Mouse (Mus musculus) neural tube, embryonic 13.5 days (tissue): ENCODE measurements around the gene Mfsd4b3. TPM values are rescaled to one million over a fixed set of nuclear protein-coding genes. Genes with fewer than 3 reads are reported as not detected.
"Not testable (repeated sequence)": the region's sequence is repeated elsewhere in the genome, so short reads cannot be mapped to it uniquely, and the experiment has no call there.

Experiments
- ATAC-seq: fragments of 200-750 bp; cut with Nextera tagmentation; 2 replicates; pipeline ENCODE4 v1.8.0; 2017; ENCODE audit warnings: low read depth, mild to moderate bottlenecking, moderate TSS enrichment, moderate library complexity
- H3K27ac ChIP-seq: fragments of 300-500 bp; sonication (generic); replicated peaks from 2 replicates; pipeline ENCODE4 v1.5.1; 2015; ENCODE audit warnings: moderate library complexity, mild to moderate bottlenecking, inconsistent platforms
- H3K27me3 ChIP-seq: fragments of 300-500 bp; sonication (generic); 2 replicates; pipeline ENCODE4 v1.6.1; 2015; ENCODE audit warnings: mild to moderate bottlenecking, inconsistent platforms
- H3K36me3 ChIP-seq: fragments of 300-500 bp; sonication (generic); 2 replicates; pipeline ENCODE4 v1.6.1; 2015; ENCODE audit warnings: mild to moderate bottlenecking, inconsistent platforms
- H3K4me1 ChIP-seq: fragments of 300-500 bp; sonication (generic); replicated peaks from 2 replicates; pipeline ENCODE4 v1.6.1; 2015; ENCODE audit warnings: inconsistent platforms
- H3K4me2 ChIP-seq: fragments of 300-500 bp; sonication (generic); 2 replicates; pipeline ENCODE4 v1.6.1; 2015; ENCODE audit warnings: inconsistent platforms, mild to moderate bottlenecking, moderate library complexity
- H3K4me3 ChIP-seq: fragments of 300-500 bp; sonication (generic); 2 replicates; pipeline ENCODE4 v1.5.1; 2015; ENCODE audit warnings: mild to moderate bottlenecking, inconsistent platforms
- H3K9ac ChIP-seq: fragments of 300-500 bp; sonication (generic); 2 replicates; pipeline ENCODE4 v1.6.1; 2015; ENCODE audit warnings: moderate library complexity, mild to moderate bottlenecking, inconsistent platforms
- H3K9me3 ChIP-seq: fragments of 300-500 bp; sonication (generic); 2 replicates; pipeline ENCODE4 v1.6.1; 2016; ENCODE audit warnings: inconsistent platforms
- WGBS: fragments of 180-500 bp; shearing (Covaris S2); methylation state at CpG from one replicate; pipeline ENCODE4 v1.1.7; 2015; 5-methylcytosine and 5-hydroxymethylcytosine counted together
- polyA plus RNA-seq: library from polyadenylated mRNA; unstranded; fragments of >200 nt; fragmentation: Nextera tagmentation; extraction: Ambion mirVana; gene quantifications from 2 replicates; pipeline ENCODE4 v1.2.1, GENCODE M21; 2015

Mfsd4b3 gene
- polyA plus RNA-seq, 1 experiment from 2014 or later: 0.21 TPM

DNA sequence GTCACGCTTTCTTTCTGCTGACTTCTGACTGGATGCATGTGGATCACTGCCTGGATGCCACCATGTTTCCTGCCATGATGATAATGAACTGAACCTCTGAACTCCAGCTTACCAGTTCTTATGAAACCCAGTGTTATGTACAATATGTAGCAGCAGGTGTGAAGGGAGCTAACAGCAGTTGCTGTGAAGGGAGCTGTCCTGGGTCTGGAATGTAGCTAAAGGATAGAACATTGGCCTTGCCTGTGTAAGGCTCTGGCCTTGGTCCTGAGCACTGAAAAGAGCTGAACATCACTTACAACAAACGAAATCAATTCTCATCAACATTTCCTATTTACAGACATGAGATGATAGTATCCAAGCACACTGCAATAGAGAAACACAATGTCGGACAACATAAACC lies 7.6 kb upstream of the Mfsd4b3 start:
- no peaks in the 10 kb centered on the region for H3K9me3 ChIP-seq
- 93% methylated on average over 3 of the region's 3 CpGs for WGBS
- H3K27me3 ChIP-seq: no peaks in the 10 kb centered on the region
- H3K9ac ChIP-seq: no peak overlapping the region
- no peaks in the 10 kb centered on the region for H3K36me3 ChIP-seq
- H3K27ac ChIP-seq: no peak overlapping the region
- no peak for ATAC-seq
- H3K4me2 ChIP-seq: no peak overlapping the region
- H3K4me1 ChIP-seq: no peaks in the 10 kb centered on the region
- no peak overlapping the region for H3K4me3 ChIP-seq

- H3K27me3 ChIP-seq: peaks cover 6% of the 10 kb centered on the region; the same call in 1 of the 2 replicates
- H3K9ac ChIP-seq: no peak overlapping the region
- ATAC-seq: no peak
- WGBS: 50% methylated on average over 1 of the region's 1 CpGs
- H3K36me3 ChIP-seq: no peaks in the 10 kb centered on the region
- H3K4me2 ChIP-seq: no peak overlapping the region
- peaks cover 7% of the 10 kb centered on the region; the same call in 1 of the 2 replicates for H3K4me1 ChIP-seq
- H3K4me3 ChIP-seq: no peak overlapping the region
- no peaks in the 10 kb centered on the region for H3K9me3 ChIP-seq
- H3K27ac ChIP-seq: no peak overlapping the region
Measured at GRCm38 (mm10) chr10:39961906-39962305, 2.0 kb upstream of the Mfsd4b3 start.

GRCm38 (mm10) chr10:39960441-39960822 lies 479 bp upstream of the Mfsd4b3 start:
- 45% methylated on average over 11 of the region's 11 CpGs for WGBS
- H3K27me3 ChIP-seq: peaks cover 6% of the 10 kb centered on the region; the same call in 1 of the 2 replicates
- no peak overlapping the region for H3K9ac ChIP-seq
- H3K4me2 ChIP-seq: peak overlapping the region; percentile 83
- peaks cover 7% of the 10 kb centered on the region; the same call in 1 of the 2 replicates for H3K4me1 ChIP-seq
- H3K36me3 ChIP-seq: no peaks in the 10 kb centered on the region
- peak; percentile 57 for ATAC-seq
- H3K27ac ChIP-seq: no peak overlapping the region
- no peaks in the 10 kb centered on the region for H3K9me3 ChIP-seq
- peak overlapping the region; percentile 51; the same call in 1 of the 2 replicates for H3K4me3 ChIP-seq

DNA sequence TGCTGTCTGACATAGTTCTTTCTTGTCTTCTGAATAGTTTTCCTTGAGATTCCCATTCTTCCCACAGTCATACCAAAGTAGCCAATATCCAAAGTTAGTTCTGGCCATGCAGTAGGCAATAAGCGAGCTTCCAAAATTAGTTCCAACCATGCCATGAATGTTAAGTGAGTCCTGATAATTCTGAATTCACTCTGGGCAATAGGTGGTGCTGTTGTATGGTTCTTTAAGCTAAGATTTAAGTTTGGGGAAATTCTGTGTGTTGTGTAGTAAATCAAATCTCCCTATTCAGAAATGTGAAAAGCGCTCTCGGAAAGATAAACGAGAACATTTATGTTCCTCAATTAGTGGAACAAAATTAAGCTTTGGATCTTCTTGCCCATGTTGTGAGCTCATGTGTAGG lies 1.7 kb downstream of the Mfsd4b3 start:
- H3K9ac ChIP-seq: no peak overlapping the region
- no peaks in the 10 kb centered on the region for H3K9me3 ChIP-seq
- no peak for ATAC-seq
- WGBS: 70% methylated on average over 4 of the region's 4 CpGs
- H3K4me3 ChIP-seq: no peak overlapping the region
- H3K36me3 ChIP-seq: no peaks in the 10 kb centered on the region
- no peak overlapping the region for H3K27ac ChIP-seq
- peaks cover 6% of the 10 kb centered on the region; the same call in 1 of the 2 replicates for H3K27me3 ChIP-seq
- peaks cover 7% of the 10 kb centered on the region; the same call in 1 of the 2 replicates for H3K4me1 ChIP-seq
- no peak overlapping the region for H3K4me2 ChIP-seq

- H3K27ac ChIP-seq: no peak overlapping the region
- peaks cover 7% of the 10 kb centered on the region; the same call in 1 of the 2 replicates for H3K4me1 ChIP-seq
- H3K9ac ChIP-seq: no peak overlapping the region
- H3K36me3 ChIP-seq: no peaks in the 10 kb centered on the region
- H3K27me3 ChIP-seq: peaks cover 6% of the 10 kb centered on the region; the same call in 1 of the 2 replicates
- WGBS: 67% methylated on average over 2 of the region's 2 CpGs
- no peak overlapping the region for H3K4me3 ChIP-seq
- H3K9me3 ChIP-seq: no peaks in the 10 kb centered on the region
- no peak overlapping the region for H3K4me2 ChIP-seq
- no peak for ATAC-seq
Measured at GRCm38 (mm10) chr10:39956340-39956878, 3.5 kb downstream of the Mfsd4b3 start.

DNA sequence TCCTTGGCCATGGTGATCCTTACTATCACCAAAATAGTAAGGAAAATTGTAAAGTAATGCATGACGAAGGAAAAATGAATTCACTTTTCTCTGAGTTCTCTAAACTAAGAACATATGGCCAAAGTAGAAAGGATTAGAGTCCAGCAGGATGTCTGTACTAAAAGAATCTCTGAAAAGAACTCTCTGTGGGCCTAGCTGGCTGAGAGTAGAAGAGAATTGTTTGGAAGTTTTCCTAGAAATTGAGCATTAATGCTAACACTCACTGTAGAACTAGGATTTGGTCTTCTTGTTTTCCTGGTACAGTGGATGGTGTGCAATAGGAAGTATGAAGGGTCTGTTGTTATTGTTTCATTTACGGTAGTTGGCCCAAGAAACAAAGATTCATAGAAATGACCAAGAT lies 4.8 kb downstream of the Mfsd4b3 start:
- Histone ChIP-seq H3K4me1 (peaks cover 7% of the 10 kb centered on the region; the same call in 1 of the 2 replicates), H3K36me3 (no peaks in the 10 kb centered on the region), H3K27ac (no peak overlapping the region), H3K27me3 (peaks cover 6% of the 10 kb centered on the region; the same call in 1 of the 2 replicates), H3K9ac (no peak overlapping the region), H3K4me2 (no peak overlapping the region), H3K4me3 (no peak overlapping the region), H3K9me3 (no peaks in the 10 kb centered on the region)
- no peak for ATAC-seq
- 76% methylated on average over 2 of the region's 2 CpGs for WGBS

DNA sequence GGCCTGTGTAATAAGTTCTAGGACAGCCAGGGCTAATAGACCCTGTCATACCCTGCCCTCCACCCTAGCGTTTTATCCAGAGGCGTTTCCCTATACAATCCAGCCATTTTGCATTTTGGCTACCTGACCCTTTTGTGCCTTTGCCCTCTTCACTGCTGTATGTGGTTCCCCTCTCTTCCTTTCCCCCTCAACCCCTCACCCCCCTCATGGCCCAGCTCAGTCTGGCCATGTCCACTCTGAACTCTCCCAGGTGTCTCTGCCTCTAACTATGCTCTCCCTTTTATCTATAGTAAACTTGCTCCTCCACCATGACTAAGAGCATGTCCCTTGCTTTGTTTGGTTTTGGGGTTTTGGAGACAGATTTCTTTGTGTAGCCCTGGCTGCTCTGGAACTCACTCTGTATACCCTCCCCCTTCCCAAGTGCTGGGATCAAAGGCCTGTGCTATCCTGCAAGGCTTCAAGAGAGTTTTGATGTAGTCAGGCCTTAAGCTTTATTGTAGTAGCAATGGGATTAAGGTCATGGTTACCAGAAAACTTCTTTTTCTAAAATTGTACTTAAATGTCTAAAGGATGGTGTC lies 10.5 kb downstream of the Mfsd4b3 start:
- Histone ChIP-seq H3K4me2 (no peak overlapping the region), H3K27ac (no peak overlapping the region), H3K36me3 (no peaks in the 10 kb centered on the region), H3K9me3 (no peaks in the 10 kb centered on the region), H3K4me3 (no peak overlapping the region), H3K9ac (no peak overlapping the region), H3K4me1 (no peaks in the 10 kb centered on the region), H3K27me3 (no peaks in the 10 kb centered on the region)
- ATAC-seq: no peak
- 95% methylated on average over 2 of the region's 2 CpGs for WGBS

DNA sequence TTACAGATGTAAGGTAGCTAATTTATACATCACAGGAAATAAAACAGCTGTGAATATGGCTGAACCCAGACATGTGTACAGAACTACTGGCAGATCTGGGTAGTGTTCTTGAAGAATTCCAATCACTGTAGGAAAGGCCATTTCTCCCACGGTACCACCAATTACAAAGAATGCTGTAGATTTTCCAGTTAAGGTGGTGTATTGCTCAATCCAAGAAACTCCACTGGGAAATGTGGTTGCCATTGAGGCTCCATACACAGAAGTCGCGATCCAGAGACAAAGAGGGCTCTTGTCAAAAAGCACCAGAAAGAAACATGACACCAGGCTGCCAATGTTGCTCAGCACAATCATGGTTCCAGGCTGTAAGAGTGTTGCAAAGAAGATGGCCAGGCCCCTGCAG lies 12.8 kb downstream of the Mfsd4b3 start:
- H3K9ac ChIP-seq, H3K27ac ChIP-seq, H3K4me1 ChIP-seq, ATAC-seq, H3K4me2 ChIP-seq, H3K27me3 ChIP-seq, H3K9me3 ChIP-seq, H3K4me3 ChIP-seq, H3K36me3 ChIP-seq: not testable (repeated sequence)
- WGBS: 79% methylated on average over 3 of the region's 3 CpGs

DNA sequence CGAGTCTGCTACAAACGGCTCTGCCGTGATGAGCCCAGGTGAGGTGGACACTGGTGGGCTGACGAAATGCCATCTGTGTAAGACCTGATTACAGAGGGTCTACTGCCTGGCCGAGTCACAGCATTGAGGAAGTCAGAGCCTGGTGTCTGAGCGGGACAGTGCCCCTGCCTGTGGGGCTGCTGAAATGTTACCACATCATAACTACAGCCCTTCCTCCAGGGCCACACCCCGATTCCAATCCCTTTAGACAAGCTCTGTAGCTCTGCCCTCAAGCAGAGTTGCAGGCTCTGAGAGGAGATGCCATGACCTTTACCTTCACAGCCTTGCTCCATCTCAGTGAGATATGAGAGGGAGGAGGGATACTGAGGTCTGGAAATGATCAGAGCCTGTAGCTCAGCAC lies 23.4 kb downstream of the Mfsd4b3 start:
- no peak overlapping the region for H3K4me3 ChIP-seq
- no peak overlapping the region for H3K4me2 ChIP-seq
- H3K9me3 ChIP-seq: no peaks in the 10 kb centered on the region
- no peaks in the 10 kb centered on the region for H3K4me1 ChIP-seq
- no peak overlapping the region for H3K9ac ChIP-seq
- 78% methylated on average over 7 of the region's 7 CpGs for WGBS
- H3K27ac ChIP-seq: no peak overlapping the region
- no peaks in the 10 kb centered on the region for H3K36me3 ChIP-seq
- no peaks in the 10 kb centered on the region for H3K27me3 ChIP-seq
- no peak for ATAC-seq

DNA sequence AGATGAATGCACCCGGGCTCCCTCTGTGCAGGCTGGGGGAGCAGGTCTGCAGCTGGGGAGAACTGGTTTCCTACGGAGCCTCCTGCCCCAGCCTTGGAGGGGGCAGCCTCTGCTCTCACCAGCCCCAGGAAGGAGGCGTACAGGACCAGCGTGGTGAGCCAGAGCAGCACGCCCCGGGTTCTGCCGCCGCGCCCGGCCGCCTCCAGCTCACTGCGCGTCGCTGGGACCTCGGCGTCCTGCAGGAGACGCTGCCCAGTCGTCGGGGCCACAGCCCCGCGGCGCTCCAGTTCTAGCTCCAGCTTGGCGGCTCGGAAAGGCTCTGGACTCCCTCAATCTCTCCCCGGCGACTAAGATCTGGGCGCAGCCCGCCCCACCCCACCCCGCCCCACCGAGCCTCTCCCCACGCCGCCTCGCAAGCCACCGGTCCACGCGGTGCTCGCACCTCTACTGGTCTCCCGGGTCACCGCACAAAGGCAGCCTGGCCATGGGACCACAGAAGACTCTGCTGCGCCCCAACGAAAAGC lies 33.3 kb downstream of the Mfsd4b3 start, which contains the start of gene Mfsd4b2:
Gene Mfsd4b2 (minus strand): TSS at position 308 of the 524 bp plus-strand sequence.
- ATAC-seq: peak; percentile 76
- Histone ChIP-seq H3K27ac (no peak within 1 kb of the TSS), H3K4me1 (peaks cover 8% of the 10 kb centered on the region; the same call in 1 of the 2 replicates), H3K9me3 (no peaks in the 10 kb centered on the region), H3K36me3 (no peaks in the 10 kb centered on the region), H3K27me3 (peaks cover 22% of the 10 kb centered on the region), H3K4me3 (peak within 1 kb of the TSS; percentile 45), H3K9ac (peak within 1 kb of the TSS; percentile 68), H3K4me2 (peak within 1 kb of the TSS; percentile 80)
- WGBS: under 1% methylated on average over 40 of the region's 41 CpGs

DNA sequence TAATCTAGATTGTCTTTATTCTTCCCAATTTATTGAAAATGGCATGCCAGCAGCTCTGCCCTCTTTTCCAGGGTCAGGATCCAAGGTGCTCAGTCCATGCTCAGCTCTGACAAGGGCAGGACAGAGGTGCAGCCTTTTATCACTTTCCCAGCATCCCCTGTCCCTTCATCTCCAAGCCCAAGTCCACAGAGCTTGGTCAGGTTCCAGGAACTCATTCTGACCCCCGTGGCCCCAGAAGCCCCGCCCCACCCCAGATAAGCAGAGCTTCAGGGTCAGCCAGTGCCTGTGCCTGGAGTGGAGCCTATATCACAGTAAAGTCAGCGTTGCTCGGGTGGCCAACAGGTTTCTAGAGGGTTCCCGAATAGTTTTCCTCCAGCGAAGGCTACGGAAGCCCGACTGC lies 35.4 kb downstream of the Mfsd4b3 start:
- 72% methylated on average over 8 of the region's 8 CpGs for WGBS
- not testable (repeated sequence) for H3K9ac ChIP-seq, H3K9me3 ChIP-seq, H3K36me3 ChIP-seq, H3K4me2 ChIP-seq, H3K27ac ChIP-seq, H3K4me3 ChIP-seq, ATAC-seq, H3K4me1 ChIP-seq
- H3K27me3 ChIP-seq: peaks cover 22% of the 10 kb centered on the region

DNA sequence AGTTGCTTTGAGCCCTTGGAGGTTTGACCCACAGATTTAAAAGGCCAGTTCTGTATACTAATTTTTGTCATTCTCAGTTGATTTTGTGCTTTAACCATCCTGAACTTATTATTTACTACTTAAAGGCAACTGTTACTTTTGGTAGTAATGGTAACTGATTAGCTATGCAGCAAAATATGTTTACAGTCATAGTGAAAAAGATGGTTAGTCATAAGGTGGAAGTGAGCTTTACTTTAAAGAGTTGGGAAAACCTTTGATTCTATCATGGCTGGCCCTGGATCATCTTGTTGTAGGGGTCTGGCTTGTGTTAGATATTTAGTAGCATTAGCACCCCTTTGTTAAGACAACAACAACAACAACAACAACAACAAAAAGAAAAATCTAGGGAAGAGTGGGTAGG lies 47.3 kb downstream of the Mfsd4b3 start:
- Histone ChIP-seq H3K9ac (no peak overlapping the region), H3K4me1 (no peaks in the 10 kb centered on the region), H3K9me3 (no peaks in the 10 kb centered on the region), H3K27me3 (no peaks in the 10 kb centered on the region), H3K4me2 (no peak overlapping the region), H3K27ac (no peak overlapping the region), H3K36me3 (no peaks in the 10 kb centered on the region), H3K4me3 (no peak overlapping the region)
- no peak for ATAC-seq
